11 mouse cellular contexts compared by ENCODE assay signal in genomic region chr11:98917428-98918005, GRCm38 (mm10). TPM values are rescaled to one million over a fixed set of nuclear protein-coding genes. Genes with fewer than 3 reads are reported as not detected.
A peak's percentile ranks its signal among the peaks of the same experiment; 100 is the strongest.
DNase-seq lines count a peak whose midpoint lies in the region; ATAC-seq and TF ChIP-seq lines count a peak whose summit lies in the region.
"Had no signal": no experiment of that assay in that cellular context is flagged by ENCODE, and none has a peak within 500 bp of the region (broad histone marks: within the 10 kb centered on the region; RNA-seq: fewer than 3 reads in every experiment).

No protein-coding gene starts in this region.

- DNase-seq in forebrain, embryonic 11.5 days (ENCODE audit: low spot score) = no peak
- DNase-seq in midbrain, postnatal 0 days (ENCODE audit: low spot score) = no peak
- DNase-seq in limb, embryonic 14.5 days (ENCODE audit: low spot score) = no peak
- DNase-seq in right cerebral cortex, postnatal 10 days (ENCODE audit: low spot score in 2 of 2) = no peak
- no peak for DNase-seq in forebrain, postnatal 0 days
- DNase-seq: adrenal gland, postnatal 25 days had no signal

- H3K4me2 ChIP-seq in forebrain, embryonic 13.5 days = no peak overlapping the region
- no peak overlapping the region for H3K4me2 ChIP-seq in forebrain, embryonic 11.5 days (ENCODE audit: low read depth, low read length, severe bottlenecking)
- no peak overlapping the region for H3K4me2 ChIP-seq in midbrain, embryonic 13.5 days (replicated peaks)
- no peak overlapping the region for H3K4me2 ChIP-seq in midbrain, postnatal 0 days (ENCODE audit: low read depth, low read length, poor library complexity, severe bottlenecking)
- no peak overlapping the region for H3K4me2 ChIP-seq in limb, embryonic 14.5 days (replicated peaks; ENCODE audit: low read depth, low read length, severe bottlenecking)
- H3K4me2 ChIP-seq in stomach, embryonic 15.5 days = no peak overlapping the region
- no peak overlapping the region for H3K4me2 ChIP-seq in forebrain, postnatal 0 days (ENCODE audit: low read depth)

- H3K36me3 ChIP-seq in forebrain, embryonic 13.5 days (ENCODE audit: poor library complexity, severe bottlenecking) = peaks cover 80% of the 10 kb centered on the region
- no peaks in the 10 kb centered on the region; the same call in 1 of the 2 replicates for H3K36me3 ChIP-seq in forebrain, embryonic 11.5 days (ENCODE audit: control insufficient read depth, insufficient read depth, low read length)
- H3K36me3 ChIP-seq in midbrain, embryonic 13.5 days = peaks cover 14% of the 10 kb centered on the region
- no peaks in the 10 kb centered on the region for H3K36me3 ChIP-seq in midbrain, postnatal 0 days (ENCODE audit: insufficient read depth, low read length)
- H3K36me3 ChIP-seq in limb, embryonic 14.5 days (ENCODE audit: control insufficient read depth, insufficient read depth, low read length) = peaks cover 26% of the 10 kb centered on the region
- H3K36me3 ChIP-seq in stomach, embryonic 15.5 days = peaks cover 33% of the 10 kb centered on the region
- H3K36me3 ChIP-seq in forebrain, postnatal 0 days (ENCODE audit: insufficient read depth) = no peaks in the 10 kb centered on the region

- TF ChIP-seq CTCF in midbrain, postnatal 0 days (IDR thresholded peaks at IDR 0.05) = no peak
- no peak for TF ChIP-seq CTCF in forebrain, postnatal 0 days (IDR thresholded peaks at IDR 0.05; ENCODE audit: low read depth)

- H3K4me1 ChIP-seq in forebrain, embryonic 13.5 days = peaks cover 4% of the 10 kb centered on the region; the same call in 1 of the 2 replicates
- no peaks in the 10 kb centered on the region for H3K4me1 ChIP-seq in forebrain, embryonic 11.5 days (replicated peaks; ENCODE audit: control insufficient read depth, insufficient read depth, low read length)
- H3K4me1 ChIP-seq in midbrain, embryonic 13.5 days (replicated peaks) = peaks cover 6% of the 10 kb centered on the region
- no peaks in the 10 kb centered on the region for H3K4me1 ChIP-seq in midbrain, postnatal 0 days (ENCODE audit: insufficient read depth, low read length)
- H3K4me1 ChIP-seq in limb, embryonic 14.5 days (ENCODE audit: control insufficient read depth, insufficient read depth, low read length) = peaks cover 13% of the 10 kb centered on the region
- peaks cover 18% of the 10 kb centered on the region; the same call in 1 of the 2 replicates for H3K4me1 ChIP-seq in stomach, embryonic 15.5 days
- H3K4me1 ChIP-seq in forebrain, postnatal 0 days (ENCODE audit: insufficient read depth) = no peaks in the 10 kb centered on the region

- 81% methylated on average over 13 of the region's 13 CpGs for WGBS in forebrain, embryonic 13.5 days
- WGBS in forebrain, embryonic 11.5 days = 79% methylated on average over 13 of the region's 13 CpGs
- 79% methylated on average over 13 of the region's 13 CpGs for WGBS in midbrain, embryonic 13.5 days
- WGBS in midbrain, postnatal 0 days = 72% methylated on average over 13 of the region's 13 CpGs
- 58% methylated on average over 13 of the region's 13 CpGs for WGBS in limb, embryonic 14.5 days
- 61% methylated on average over 13 of the region's 13 CpGs for WGBS in stomach, embryonic 15.5 days
- WGBS in forebrain, postnatal 0 days = 70% methylated on average over 13 of the region's 13 CpGs

- TF ChIP-seq POLR2A in limb, embryonic 14.5 days (IDR thresholded peaks at IDR 0.05; ENCODE audit: borderline replicate concordance, extremely low read depth, insufficient read depth, insufficient read length) = no peak

- H3K27ac ChIP-seq in forebrain, embryonic 13.5 days = no peak overlapping the region
- no peak overlapping the region for H3K27ac ChIP-seq in forebrain, embryonic 11.5 days (ENCODE audit: low read depth, low read length)
- no peak overlapping the region for H3K27ac ChIP-seq in midbrain, embryonic 13.5 days
- no peak overlapping the region for H3K27ac ChIP-seq in midbrain, postnatal 0 days (ENCODE audit: low read depth, low read length)
- peak overlapping the region; percentile 40 for H3K27ac ChIP-seq in limb, embryonic 14.5 days (replicated peaks; ENCODE audit: low read depth, low read length)
- 0 out of 2 replicates have a peak overlapping the region, but pooled peaks have one; percentile 53 for H3K27ac ChIP-seq in stomach, embryonic 15.5 days
- H3K27ac ChIP-seq in forebrain, postnatal 0 days (ENCODE audit: low read depth, low read length) = no peak overlapping the region
- H3K27ac ChIP-seq: forebrain, embryonic 10.5 days; kidney, postnatal 0 days had no signal

- no peak overlapping the region for H3K4me3 ChIP-seq in forebrain, embryonic 13.5 days
- H3K4me3 ChIP-seq in forebrain, embryonic 11.5 days (ENCODE audit: low read depth, low read length) = no peak overlapping the region
- no peak overlapping the region for H3K4me3 ChIP-seq in midbrain, embryonic 13.5 days (replicated peaks)
- H3K4me3 ChIP-seq in midbrain, postnatal 0 days (ENCODE audit: low read depth, low read length) = no peak overlapping the region
- no peak overlapping the region for H3K4me3 ChIP-seq in limb, embryonic 14.5 days (replicated peaks; ENCODE audit: low read length)
- H3K4me3 ChIP-seq in stomach, embryonic 15.5 days (replicated peaks) = no peak overlapping the region
- H3K4me3 ChIP-seq in forebrain, postnatal 0 days (ENCODE audit: low read depth, low read length) = no peak overlapping the region
- H3K4me3 ChIP-seq: forebrain, embryonic 10.5 days had no signal

- H3K27me3 ChIP-seq in forebrain, embryonic 13.5 days = no peaks in the 10 kb centered on the region
- no peaks in the 10 kb centered on the region for H3K27me3 ChIP-seq in forebrain, embryonic 11.5 days (ENCODE audit: control insufficient read depth, insufficient read depth, low read length)
- H3K27me3 ChIP-seq in midbrain, embryonic 13.5 days = no peaks in the 10 kb centered on the region
- H3K27me3 ChIP-seq in midbrain, postnatal 0 days (ENCODE audit: insufficient read depth, low read length) = no peaks in the 10 kb centered on the region
- no peaks in the 10 kb centered on the region for H3K27me3 ChIP-seq in limb, embryonic 14.5 days (ENCODE audit: control insufficient read depth, insufficient read depth, low read length)
- no peaks in the 10 kb centered on the region for H3K27me3 ChIP-seq in stomach, embryonic 15.5 days (replicated peaks)
- H3K27me3 ChIP-seq in forebrain, postnatal 0 days (ENCODE audit: insufficient read depth, low read length) = no peaks in the 10 kb centered on the region

- ATAC-seq in forebrain, embryonic 13.5 days = no peak
- no peak for ATAC-seq in forebrain, embryonic 11.5 days (replicated peaks; ENCODE audit: low FRiP score)
- no peak for ATAC-seq in midbrain, embryonic 13.5 days
- no peak for ATAC-seq in midbrain, postnatal 0 days (ENCODE audit: low FRiP score)
- ATAC-seq in limb, embryonic 14.5 days (ENCODE audit: low FRiP score, low read depth) = no peak
- no peak for ATAC-seq in stomach, embryonic 15.5 days (ENCODE audit: insufficient read depth, low FRiP score, low read depth)
- no peak for ATAC-seq in forebrain, postnatal 0 days

- peak overlapping the region; percentile 26; the same call in 1 of the 2 replicates for H3K9ac ChIP-seq in forebrain, embryonic 13.5 days
- no peak overlapping the region for H3K9ac ChIP-seq in forebrain, embryonic 11.5 days (ENCODE audit: low read length)
- H3K9ac ChIP-seq in midbrain, embryonic 13.5 days (replicated peaks) = 0 out of 2 replicates have a peak overlapping the region, but pooled peaks have one; percentile 39
- H3K9ac ChIP-seq in midbrain, postnatal 0 days (replicated peaks; ENCODE audit: low read length, poor library complexity, severe bottlenecking) = no peak overlapping the region
- H3K9ac ChIP-seq in limb, embryonic 14.5 days (ENCODE audit: low read depth, low read length, severe bottlenecking) = no peak overlapping the region
- no peak overlapping the region for H3K9ac ChIP-seq in stomach, embryonic 15.5 days
- H3K9ac ChIP-seq in forebrain, postnatal 0 days = no peak overlapping the region

- H3K9me3 ChIP-seq in forebrain, embryonic 13.5 days (replicated peaks) = no peaks in the 10 kb centered on the region
- H3K9me3 ChIP-seq in forebrain, embryonic 11.5 days (ENCODE audit: control insufficient read depth, low read length) = no peaks in the 10 kb centered on the region
- no peaks in the 10 kb centered on the region for H3K9me3 ChIP-seq in midbrain, embryonic 13.5 days
- no peaks in the 10 kb centered on the region for H3K9me3 ChIP-seq in midbrain, postnatal 0 days (ENCODE audit: low read length)
- no peaks in the 10 kb centered on the region for H3K9me3 ChIP-seq in limb, embryonic 14.5 days (ENCODE audit: control insufficient read depth, low read length)
- no peaks in the 10 kb centered on the region for H3K9me3 ChIP-seq in stomach, embryonic 15.5 days
- H3K9me3 ChIP-seq in forebrain, postnatal 0 days (ENCODE audit: low read length) = no peaks in the 10 kb centered on the region
- H3K9me3 ChIP-seq: forebrain, embryonic 10.5 days had no signal

RNA-seq across cellular contexts. Expression of gene Cdc6, which starts 9.9 kb away (rescaled TPM):
- 23.0 and 26.9 TPM in 2 replicates for polyA plus RNA-seq in forebrain, embryonic 13.5 days (2015; fragmentation: Nextera tagmentation; extraction: Ambion mirVana)
- 52.8 and 54.7 TPM in 2 replicates for polyA plus RNA-seq in forebrain, embryonic 11.5 days (2014; fragmentation: Nextera tagmentation; extraction: Ambion mirVana)
- polyA plus RNA-seq in midbrain, embryonic 13.5 days (2015; fragmentation: Nextera tagmentation; extraction: Ambion mirVana) = 10.6 and 11.3 TPM in 2 replicates
- total RNA-seq in midbrain, postnatal 0 days (2014; rRNA removed) = 0.19 and 0.44 TPM in 2 replicates
- polyA plus RNA-seq in midbrain, postnatal 0 days (2015; fragmentation: Nextera tagmentation; extraction: Ambion mirVana) = 0.52 and 0.65 TPM in 2 replicates
- 13.1 and 15.6 TPM in 2 replicates for polyA plus RNA-seq in limb, embryonic 14.5 days (2012; rRNA removed)
- polyA plus RNA-seq in limb, embryonic 14.5 days (2014; fragmentation: Nextera tagmentation; extraction: Ambion mirVana) = 25.2 and 25.8 TPM in 2 replicates
- 28.8 and 30.3 TPM in 2 replicates for polyA plus RNA-seq in stomach, embryonic 15.5 days (2015; fragmentation: Nextera tagmentation; extraction: Ambion mirVana)
- 2.2 and 2.3 TPM in 2 replicates for total RNA-seq in forebrain, postnatal 0 days (2014; rRNA removed)
- polyA plus RNA-seq in forebrain, postnatal 0 days (2015; fragmentation: Nextera tagmentation; extraction: Ambion mirVana) = 1.3 and 1.7 TPM in 2 replicates

RNA-seq across cellular contexts. Expression of gene Rara, which starts 10.1 kb away (rescaled TPM):
- 8.7 and 10.2 TPM in 2 replicates for polyA plus RNA-seq in forebrain, embryonic 13.5 days (2015; fragmentation: Nextera tagmentation; extraction: Ambion mirVana)
- polyA plus RNA-seq in forebrain, embryonic 11.5 days (2014; fragmentation: Nextera tagmentation; extraction: Ambion mirVana) = 23.3 and 25.2 TPM in 2 replicates
- polyA plus RNA-seq in midbrain, embryonic 13.5 days (2015; fragmentation: Nextera tagmentation; extraction: Ambion mirVana) = 7.5 and 9.1 TPM in 2 replicates
- total RNA-seq in midbrain, postnatal 0 days (2014; rRNA removed) = 14.3 and 20.4 TPM in 2 replicates
- 8.2 and 8.7 TPM in 2 replicates for polyA plus RNA-seq in midbrain, postnatal 0 days (2015; fragmentation: Nextera tagmentation; extraction: Ambion mirVana)
- 39.8 and 57.0 TPM in 2 replicates for polyA plus RNA-seq in limb, embryonic 14.5 days (2012; rRNA removed)
- 52.4 and 58.3 TPM in 2 replicates for polyA plus RNA-seq in limb, embryonic 14.5 days (2014; fragmentation: Nextera tagmentation; extraction: Ambion mirVana)
- 34.0 and 41.0 TPM in 2 replicates for polyA plus RNA-seq in stomach, embryonic 15.5 days (2015; fragmentation: Nextera tagmentation; extraction: Ambion mirVana)
- total RNA-seq in forebrain, postnatal 0 days (2014; rRNA removed) = 11.6 and 15.2 TPM in 2 replicates
- 9.5 and 10.7 TPM in 2 replicates for polyA plus RNA-seq in forebrain, postnatal 0 days (2015; fragmentation: Nextera tagmentation; extraction: Ambion mirVana)

RNA-seq across cellular contexts. Expression of gene Wipf2, which starts 54.1 kb away (rescaled TPM):
- polyA plus RNA-seq in forebrain, embryonic 13.5 days (2015; fragmentation: Nextera tagmentation; extraction: Ambion mirVana) = 5.0 and 5.4 TPM in 2 replicates
- polyA plus RNA-seq in forebrain, embryonic 11.5 days (2014; fragmentation: Nextera tagmentation; extraction: Ambion mirVana) = 5.5 and 6.3 TPM in 2 replicates
- 4.9 and 5.2 TPM in 2 replicates for polyA plus RNA-seq in midbrain, embryonic 13.5 days (2015; fragmentation: Nextera tagmentation; extraction: Ambion mirVana)
- 9.2 and 9.8 TPM in 2 replicates for total RNA-seq in midbrain, postnatal 0 days (2014; rRNA removed)
- 3.0 and 3.8 TPM in 2 replicates for polyA plus RNA-seq in midbrain, postnatal 0 days (2015; fragmentation: Nextera tagmentation; extraction: Ambion mirVana)
- 10.5 and 11.4 TPM in 2 replicates for polyA plus RNA-seq in limb, embryonic 14.5 days (2012; rRNA removed)
- polyA plus RNA-seq in limb, embryonic 14.5 days (2014; fragmentation: Nextera tagmentation; extraction: Ambion mirVana) = 4.7 and 4.9 TPM in 2 replicates
- polyA plus RNA-seq in stomach, embryonic 15.5 days (2015; fragmentation: Nextera tagmentation; extraction: Ambion mirVana) = 4.5 and 5.0 TPM in 2 replicates
- total RNA-seq in forebrain, postnatal 0 days (2014; rRNA removed) = 7.1 and 8.2 TPM in 2 replicates
- polyA plus RNA-seq in forebrain, postnatal 0 days (2015; fragmentation: Nextera tagmentation; extraction: Ambion mirVana) = 1.6 and 3.0 TPM in 2 replicates

Comparison
In these comparisons a context has a peak if more than half of its experiments do, and no peak if none do; other contexts are left out.
1. H3K9ac ChIP-seq: peak in forebrain, embryonic 13.5 days (single experiment) and midbrain, embryonic 13.5 days (single experiment); none in forebrain, embryonic 11.5 days (single experiment), midbrain, postnatal 0 days (single experiment), limb, embryonic 14.5 days (single experiment), stomach, embryonic 15.5 days (single experiment) and forebrain, postnatal 0 days (single experiment).
2. H3K27ac ChIP-seq: peak in limb, embryonic 14.5 days (single experiment) and stomach, embryonic 15.5 days (single experiment); none in forebrain, embryonic 13.5 days (single experiment), forebrain, embryonic 11.5 days (single experiment), midbrain, embryonic 13.5 days (single experiment), midbrain, postnatal 0 days (single experiment) and forebrain, postnatal 0 days (single experiment).